Mouse (Mus musculus): ENCODE measurements around the gene Olfr1453.

DNA sequence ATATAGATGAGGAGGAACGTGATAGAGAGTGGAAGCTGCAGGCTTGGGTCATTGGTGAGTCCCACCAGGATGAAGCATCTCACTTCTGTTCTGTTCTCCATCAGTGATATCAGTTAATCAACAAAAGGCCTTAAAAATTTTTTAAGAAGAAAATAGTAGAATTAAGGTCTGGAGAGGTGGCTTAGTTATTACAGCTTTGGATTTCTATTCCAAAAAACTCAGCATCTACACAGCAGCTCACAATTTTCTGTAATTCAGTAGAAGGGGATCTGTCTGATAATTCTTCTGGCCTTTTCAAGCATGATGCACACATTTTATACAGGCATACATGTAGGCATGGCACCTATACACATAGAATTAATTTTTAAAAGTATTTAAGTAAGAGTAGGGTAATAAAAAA is at the start of gene Olfr1453:
- TF ChIP-seq POLR2A (IDR thresholded peaks at IDR 0.05; ENCODE audit: insufficient read depth, low read depth, low read length), result no peak
- TF ChIP-seq CTCF (IDR thresholded peaks at IDR 0.05; ENCODE audit: insufficient read depth, low read depth, low read length), result no peak
